Mouse (Mus musculus) hindbrain, embryonic 15.5 days (tissue): ENCODE measurements at regions not wholly inside any gene's neighbourhood (a gene's known extent, or its start where the extent isn't known, plus 50 kb on each side); places are given as distances from the start of the nearest gene placed in this dataset.

Experiments used
- ATAC-seq: fragments of 200-750 bp; cut with Nextera tagmentation; 2 replicates; pipeline ENCODE4 v1.8.0; 2017; ENCODE audit warnings: low read depth, moderate number of reproducible peaks, moderate TSS enrichment; ENCODE audit not compliant: low FRiP score
- H3K27ac ChIP-seq: fragments of 300-500 bp; sonication (generic); replicated peaks from 2 replicates; pipeline ENCODE4 v1.5.1; 2015; ENCODE audit warnings: mild to moderate bottlenecking, inconsistent platforms
- H3K27me3 ChIP-seq: fragments of 300-500 bp; sonication (generic); 2 replicates; pipeline ENCODE4 v1.6.1; 2015; ENCODE audit warnings: control low read depth, inconsistent platforms
- H3K36me3 ChIP-seq: fragments of 300-500 bp; sonication (generic); 2 replicates; pipeline ENCODE4 v1.6.1; 2015; ENCODE audit warnings: control low read depth, inconsistent platforms
- H3K4me1 ChIP-seq: fragments of 300-500 bp; sonication (generic); replicated peaks from 2 replicates; pipeline ENCODE4 v1.6.1; 2015; ENCODE audit warnings: control low read depth, inconsistent platforms
- H3K4me2 ChIP-seq: fragments of 300-500 bp; sonication (generic); 2 replicates; pipeline ENCODE4 v1.6.1; 2015; ENCODE audit warnings: moderate library complexity, mild to moderate bottlenecking, inconsistent platforms
- H3K4me3 ChIP-seq: fragments of 300-500 bp; sonication (generic); 2 replicates; pipeline ENCODE4 v1.5.1; 2015; ENCODE audit warnings: mild to moderate bottlenecking, inconsistent platforms
- H3K9ac ChIP-seq: fragments of 300-500 bp; sonication (generic); 2 replicates; pipeline ENCODE4 v1.6.1; 2015; ENCODE audit warnings: inconsistent platforms
- H3K9me3 ChIP-seq: fragments of 300-500 bp; sonication (generic); 2 replicates; pipeline ENCODE4 v1.6.1; 2016; ENCODE audit warnings: control low read depth, inconsistent platforms
- WGBS: fragments of 180-500 bp; shearing (Covaris S2); methylation state at CpG from one replicate; pipeline ENCODE4 v1.1.7; 2015; 5-methylcytosine and 5-hydroxymethylcytosine counted together

- Histone ChIP-seq H3K9me3 (no peaks in the 10 kb centered on the region), H3K36me3 (no peaks in the 10 kb centered on the region), H3K27me3 (no peaks in the 10 kb centered on the region), H3K4me2 (no peak overlapping the region), H3K4me1 (no peaks in the 10 kb centered on the region), H3K9ac (no peak overlapping the region), H3K4me3 (no peak overlapping the region), H3K27ac (no peak overlapping the region)
- ATAC-seq = no peak
These were observed 243.6 kb upstream of the Tle1 start for GRCm38 (mm10) chr4:72444177-72444770.

GRCm38 (mm10) chr4:72437367-72437766 is 236.6 kb upstream of the Tle1 start:
- H3K27ac ChIP-seq = no peak overlapping the region
- H3K27me3 ChIP-seq = no peaks in the 10 kb centered on the region
- H3K4me3 ChIP-seq = no peak overlapping the region
- no peak for ATAC-seq
- H3K9ac ChIP-seq = no peak overlapping the region
- H3K4me2 ChIP-seq = no peak overlapping the region
- no peaks in the 10 kb centered on the region for H3K4me1 ChIP-seq
- no peaks in the 10 kb centered on the region for H3K36me3 ChIP-seq
- no peaks in the 10 kb centered on the region for H3K9me3 ChIP-seq

GRCm38 (mm10) chr4:72425316-72425715 is 224.6 kb upstream of the Tle1 start:
- H3K36me3 ChIP-seq = no peaks in the 10 kb centered on the region
- H3K9me3 ChIP-seq = no peaks in the 10 kb centered on the region
- no peak overlapping the region for H3K9ac ChIP-seq
- H3K4me2 ChIP-seq = no peak overlapping the region
- H3K27me3 ChIP-seq = no peaks in the 10 kb centered on the region
- no peak overlapping the region for H3K4me3 ChIP-seq
- H3K4me1 ChIP-seq = no peaks in the 10 kb centered on the region
- ATAC-seq = no peak
- WGBS = 90% methylated on average over 1 of the region's 1 CpGs
- no peak overlapping the region for H3K27ac ChIP-seq

- no peaks in the 10 kb centered on the region for H3K4me1 ChIP-seq
- no peaks in the 10 kb centered on the region for H3K27me3 ChIP-seq
- no peak for ATAC-seq
- no peak overlapping the region for H3K4me3 ChIP-seq
- H3K9me3 ChIP-seq = no peaks in the 10 kb centered on the region
- no peak overlapping the region for H3K4me2 ChIP-seq
- no peaks in the 10 kb centered on the region for H3K36me3 ChIP-seq
- no peak overlapping the region for H3K27ac ChIP-seq
- H3K9ac ChIP-seq = no peak overlapping the region
- WGBS = 91% methylated on average over 8 of the region's 8 CpGs
These were observed 211.5 kb upstream of the Tle1 start for GRCm38 (mm10) chr4:72412100-72412788.

GRCm38 (mm10) chr4:72411343-72411742 is 210.6 kb upstream of the Tle1 start:
- Histone ChIP-seq H3K4me1 (no peaks in the 10 kb centered on the region), H3K9ac (no peak overlapping the region), H3K36me3 (no peaks in the 10 kb centered on the region), H3K27ac (no peak overlapping the region), H3K9me3 (no peaks in the 10 kb centered on the region), H3K27me3 (no peaks in the 10 kb centered on the region), H3K4me2 (no peak overlapping the region), H3K4me3 (no peak overlapping the region)
- no peak for ATAC-seq
- WGBS = 93% methylated on average over 3 of the region's 3 CpGs

GRCm38 (mm10) chr4:72400759-72401158 is 200.0 kb upstream of the Tle1 start:
- H3K36me3 ChIP-seq = no peaks in the 10 kb centered on the region
- H3K27me3 ChIP-seq = no peaks in the 10 kb centered on the region
- no peak overlapping the region for H3K4me2 ChIP-seq
- no peaks in the 10 kb centered on the region for H3K4me1 ChIP-seq
- no peak overlapping the region for H3K9ac ChIP-seq
- ATAC-seq = no peak
- no peak overlapping the region for H3K27ac ChIP-seq
- 94% methylated on average over 1 of the region's 1 CpGs for WGBS
- H3K9me3 ChIP-seq = no peaks in the 10 kb centered on the region
- H3K4me3 ChIP-seq = no peak overlapping the region

- ATAC-seq = peak; percentile 66; the same call in 1 of the 2 replicates
- H3K27ac ChIP-seq = no peak overlapping the region
- no peaks in the 10 kb centered on the region for H3K36me3 ChIP-seq
- H3K4me2 ChIP-seq = no peak overlapping the region
- H3K4me1 ChIP-seq = no peaks in the 10 kb centered on the region
- peaks cover 3% of the 10 kb centered on the region; the same call in 1 of the 2 replicates for H3K27me3 ChIP-seq
- H3K9ac ChIP-seq = no peak overlapping the region
- WGBS = 78% methylated on average over 3 of the region's 3 CpGs
- H3K4me3 ChIP-seq = no peak overlapping the region
- H3K9me3 ChIP-seq = no peaks in the 10 kb centered on the region
These were observed 191.2 kb upstream of the Tle1 start for GRCm38 (mm10) chr4:72391887-72392435.

GRCm38 (mm10) chr4:72389811-72390625 is 189.3 kb upstream of the Tle1 start:
- Histone ChIP-seq H3K9ac (no peak overlapping the region), H3K4me1 (peaks cover 11% of the 10 kb centered on the region), H3K27ac (no peak overlapping the region), H3K4me2 (no peak overlapping the region), H3K4me3 (no peak overlapping the region), H3K27me3 (peaks cover 6% of the 10 kb centered on the region; the same call in 1 of the 2 replicates), H3K9me3 (no peaks in the 10 kb centered on the region), H3K36me3 (no peaks in the 10 kb centered on the region)
- ATAC-seq = no peak
- 82% methylated on average over 5 of the region's 5 CpGs for WGBS

GRCm38 (mm10) chr4:72384901-72385264 is 184.2 kb upstream of the Tle1 start:
- peaks cover 9% of the 10 kb centered on the region; the same call in 1 of the 2 replicates for H3K27me3 ChIP-seq
- H3K36me3 ChIP-seq = no peaks in the 10 kb centered on the region
- ATAC-seq = peak; percentile 90
- 20% methylated on average over 12 of the region's 12 CpGs for WGBS
- no peak overlapping the region for H3K9ac ChIP-seq
- H3K4me1 ChIP-seq = peaks cover 37% of the 10 kb centered on the region
- H3K4me3 ChIP-seq = no peak overlapping the region; the same call in 1 of the 2 replicates
- H3K4me2 ChIP-seq = peak overlapping the region; percentile 29
- peak overlapping the region; percentile 31; the same call in 1 of the 2 replicates for H3K27ac ChIP-seq
- H3K9me3 ChIP-seq = no peaks in the 10 kb centered on the region

- H3K27ac ChIP-seq = peak overlapping the region; percentile 31; the same call in 1 of the 2 replicates
- H3K9ac ChIP-seq = no peak overlapping the region
- 42% methylated on average over 5 of the region's 5 CpGs for WGBS
- peaks cover 37% of the 10 kb centered on the region for H3K4me1 ChIP-seq
- no peak overlapping the region; the same call in 1 of the 2 replicates for H3K4me3 ChIP-seq
- H3K36me3 ChIP-seq = no peaks in the 10 kb centered on the region
- no peaks in the 10 kb centered on the region for H3K9me3 ChIP-seq
- H3K4me2 ChIP-seq = peak overlapping the region; percentile 29
- H3K27me3 ChIP-seq = peaks cover 9% of the 10 kb centered on the region; the same call in 1 of the 2 replicates
- peak; percentile 13; the same call in 1 of the 2 replicates for ATAC-seq
These were observed 183.7 kb upstream of the Tle1 start for GRCm38 (mm10) chr4:72384259-72384900.

GRCm38 (mm10) chr4:72383729-72384128 is 183.0 kb upstream of the Tle1 start:
- no peak overlapping the region for H3K9ac ChIP-seq
- no peak overlapping the region for H3K4me3 ChIP-seq
- H3K4me1 ChIP-seq = peaks cover 37% of the 10 kb centered on the region
- H3K4me2 ChIP-seq = peak overlapping the region; percentile 49; the same call in 1 of the 2 replicates
- no peaks in the 10 kb centered on the region for H3K36me3 ChIP-seq
- H3K27ac ChIP-seq = peak overlapping the region; percentile 31; the same call in 1 of the 2 replicates
- peaks cover 6% of the 10 kb centered on the region; the same call in 1 of the 2 replicates for H3K27me3 ChIP-seq
- no peak for ATAC-seq
- no peaks in the 10 kb centered on the region for H3K9me3 ChIP-seq
- WGBS = 28% methylated on average over 2 of the region's 2 CpGs
